ENCODE assay signal across 16 mouse cellular contexts in the genomic region with DNA sequence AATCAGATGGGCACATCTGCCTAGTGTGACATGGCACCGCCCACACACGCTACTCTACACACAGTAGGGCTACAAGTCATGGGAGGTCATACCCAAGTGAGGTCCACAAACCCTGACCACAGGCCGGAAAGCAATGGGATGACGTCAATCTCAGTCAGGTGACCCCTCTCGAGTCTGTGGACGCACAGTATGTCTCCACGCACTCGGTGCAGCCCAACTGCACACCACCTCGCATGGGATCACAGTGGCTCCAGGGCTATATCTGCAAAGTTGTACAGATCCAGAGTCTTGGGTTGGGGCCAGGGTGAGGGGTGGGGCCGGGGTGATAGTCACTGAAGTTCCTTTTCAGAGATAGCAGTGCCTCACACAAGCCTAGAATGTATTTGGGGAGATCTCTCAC.
"Had no signal": no experiment of that assay in that cellular context is flagged by ENCODE, and none has a peak within 500 bp of the region (broad histone marks: within the 10 kb centered on the region; RNA-seq: fewer than 3 reads in every experiment).

No protein-coding gene starts in this region.

- H3K4me2 ChIP-seq: lung, embryonic 14.5 days; midbrain, embryonic 12.5 days; neural tube, embryonic 12.5 days; stomach, embryonic 15.5 days had no signal

- H3K36me3 ChIP-seq: midbrain, embryonic 10.5 days; midbrain, embryonic 12.5 days; neural tube, embryonic 12.5 days; stomach, embryonic 15.5 days had no signal

- DNase-seq: lung, adult 18-20 months; lung, embryonic 14.5 days; lung, postnatal 10 days; lung, postnatal 4 days; midbrain, embryonic 14.5 days; right cerebral cortex, postnatal 14 days; thymus, adult 2 months; thymus, postnatal 25 days; thymus, postnatal 4 days had no signal

- H3K9me3 ChIP-seq: midbrain, embryonic 12.5 days; neural tube, embryonic 12.5 days; stomach, embryonic 15.5 days had no signal

- H3K27ac ChIP-seq: liver, embryonic 14.5 days; midbrain, embryonic 10.5 days; midbrain, embryonic 12.5 days; neural tube, embryonic 12.5 days; stomach, embryonic 15.5 days; stomach, postnatal 0 days had no signal

- ATAC-seq: midbrain, embryonic 16.5 days had no signal

- H3K4me3 ChIP-seq: midbrain, embryonic 10.5 days; midbrain, embryonic 12.5 days; neural tube, embryonic 12.5 days; stomach, embryonic 15.5 days had no signal

- H3K4me1 ChIP-seq: midbrain, embryonic 10.5 days; midbrain, embryonic 12.5 days; neural tube, embryonic 12.5 days; stomach, embryonic 15.5 days had no signal

- H3K9ac ChIP-seq: liver, embryonic 14.5 days; lung, embryonic 14.5 days; midbrain, embryonic 12.5 days; neural tube, embryonic 12.5 days; stomach, embryonic 15.5 days had no signal

- H3K27me3 ChIP-seq: midbrain, embryonic 12.5 days; neural tube, embryonic 12.5 days; stomach, embryonic 15.5 days had no signal
